In the genomic region with DNA sequence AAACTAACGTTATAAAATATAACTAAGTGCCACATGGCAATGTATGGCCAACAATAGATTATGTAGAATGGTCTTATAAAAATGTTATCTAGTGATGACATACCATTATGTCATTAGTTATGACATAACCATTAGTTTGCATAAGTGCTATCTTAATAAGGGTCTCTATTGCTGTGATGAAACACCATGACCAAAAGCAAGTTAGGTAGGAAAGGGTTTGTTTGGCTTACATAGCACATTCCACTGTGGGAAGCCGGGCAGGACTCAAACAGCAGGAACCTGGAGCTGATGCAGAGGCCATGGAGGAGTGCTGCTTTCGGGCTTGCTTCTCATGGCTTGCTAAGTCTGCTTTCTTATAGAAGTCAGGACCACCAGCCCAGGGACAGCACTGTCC, we compare ENCODE assay signal across 19 mouse cellular contexts. TPM values are rescaled to one million over a fixed set of nuclear protein-coding genes. Genes with fewer than 3 reads are reported as not detected.
DNase-seq lines count a peak whose midpoint lies in the region; ATAC-seq and TF ChIP-seq lines count a peak whose summit lies in the region.
"Had no signal": no experiment of that assay in that cellular context is flagged by ENCODE, and none has a peak within 500 bp of the region (broad histone marks: within the 10 kb centered on the region; RNA-seq: fewer than 3 reads in every experiment).

No protein-coding gene starts in this region.

- no peak overlapping the region for H3K4me2 ChIP-seq in liver, embryonic 11.5 days
- H3K4me2 ChIP-seq in intestine, embryonic 16.5 days (ENCODE audit: low read depth, low read length): no peak overlapping the region
- H3K4me2 ChIP-seq: forebrain, embryonic 13.5 days; heart, embryonic 12.5 days had no signal

- 20% methylated on average over 3 of the region's 3 CpGs for WGBS in liver, adult 2 months
- 62% methylated on average over 3 of the region's 3 CpGs for WGBS in liver, embryonic 11.5 days
- WGBS in intestine, embryonic 16.5 days: 74% methylated on average over 3 of the region's 3 CpGs
- 83% methylated on average over 3 of the region's 3 CpGs for WGBS in hindbrain, embryonic 10.5 days

- peaks cover 8% of the 10 kb centered on the region; the same call in 1 of the 2 replicates for H3K4me1 ChIP-seq in liver, adult 2 months (ENCODE audit: control insufficient read depth, insufficient read depth, low read length)
- no peaks in the 10 kb centered on the region for H3K4me1 ChIP-seq in liver, embryonic 11.5 days (replicated peaks; ENCODE audit: control insufficient read depth, insufficient read depth, low read length)
- no peaks in the 10 kb centered on the region for H3K4me1 ChIP-seq in intestine, embryonic 16.5 days (ENCODE audit: control insufficient read depth, insufficient read depth, low read length)
- peaks cover 2% of the 10 kb centered on the region for H3K4me1 ChIP-seq in hindbrain, embryonic 10.5 days (replicated peaks)
- H3K4me1 ChIP-seq: forebrain, embryonic 13.5 days had no signal

- no peak for TF ChIP-seq CTCF in liver, adult 2 months (IDR thresholded peaks at IDR 0.05; ENCODE audit: low read depth, low read length)

- no peak for TF ChIP-seq POLR2A in liver, adult 2 months (IDR thresholded peaks at IDR 0.05; ENCODE audit: extremely low read depth, insufficient read depth, low read length)

- no peaks in the 10 kb centered on the region for H3K36me3 ChIP-seq in liver, adult 2 months (ENCODE audit: control insufficient read depth, insufficient read depth, low read length)
- H3K36me3 ChIP-seq in liver, embryonic 11.5 days (ENCODE audit: control insufficient read depth, insufficient read depth, low read length): no peaks in the 10 kb centered on the region
- H3K36me3 ChIP-seq in intestine, embryonic 16.5 days (ENCODE audit: control insufficient read depth, insufficient read depth, low read length): no peaks in the 10 kb centered on the region
- H3K36me3 ChIP-seq in hindbrain, embryonic 10.5 days: no peaks in the 10 kb centered on the region
- H3K36me3 ChIP-seq: embryonic facial prominence, embryonic 10.5 days; heart, embryonic 12.5 days had no signal

- no peaks in the 10 kb centered on the region for H3K27me3 ChIP-seq in liver, adult 2 months (ENCODE audit: control insufficient read depth, insufficient read depth, low read length)
- H3K27me3 ChIP-seq in liver, embryonic 11.5 days (replicated peaks; ENCODE audit: control insufficient read depth, insufficient read depth, low read length): no peaks in the 10 kb centered on the region
- H3K27me3 ChIP-seq in intestine, embryonic 16.5 days (replicated peaks; ENCODE audit: control insufficient read depth, insufficient read depth, low read length): no peaks in the 10 kb centered on the region
- H3K27me3 ChIP-seq in hindbrain, embryonic 10.5 days (ENCODE audit: insufficient read depth, poor library complexity, severe bottlenecking): no peaks in the 10 kb centered on the region
- H3K27me3 ChIP-seq: CH12.LX; forebrain, embryonic 13.5 days; heart, embryonic 12.5 days had no signal

- H3K9me3 ChIP-seq in liver, embryonic 11.5 days (ENCODE audit: control insufficient read depth, low read length): no peaks in the 10 kb centered on the region
- no peaks in the 10 kb centered on the region for H3K9me3 ChIP-seq in intestine, embryonic 16.5 days (ENCODE audit: control insufficient read depth, low read length)
- no peaks in the 10 kb centered on the region for H3K9me3 ChIP-seq in hindbrain, embryonic 10.5 days
- H3K9me3 ChIP-seq: embryonic facial prominence, embryonic 10.5 days; forebrain, embryonic 13.5 days; heart, embryonic 12.5 days had no signal

- DNase-seq in kidney, adult 9 months: peak; percentile 40
- no peak for DNase-seq in kidney, adult 18-20 months
- no peak for DNase-seq in liver, adult 2 months (ENCODE audit: extremely low read depth, low read depth, low spot score)
- DNase-seq in liver, embryonic 11.5 days (ENCODE audit: low spot score): no peak
- no peak for DNase-seq in hindbrain, embryonic 10.5 days (ENCODE audit: low spot score)
- DNase-seq: adrenal gland, postnatal 14 days; cerebellum, adult 11-12 months; cerebellum, postnatal 10 days; forebrain, postnatal 0 days; gastrocnemius, adult 2 months; gastrocnemius, postnatal 25 days had no signal

- no peak overlapping the region for H3K4me3 ChIP-seq in liver, adult 2 months (ENCODE audit: insufficient read depth, low read depth, low read length)
- no peak overlapping the region for H3K4me3 ChIP-seq in liver, embryonic 11.5 days (ENCODE audit: low read depth, low read length)
- H3K4me3 ChIP-seq in intestine, embryonic 16.5 days (ENCODE audit: low read length): no peak overlapping the region
- H3K4me3 ChIP-seq in hindbrain, embryonic 10.5 days: no peak overlapping the region
- H3K4me3 ChIP-seq: embryonic facial prominence, embryonic 10.5 days; forebrain, embryonic 13.5 days; gastrocnemius, adult 2 months; heart, embryonic 12.5 days had no signal

- H3K9ac ChIP-seq in liver, adult 2 months (ENCODE audit: low read depth, low read length): no peak overlapping the region
- no peak overlapping the region for H3K9ac ChIP-seq in liver, embryonic 11.5 days (ENCODE audit: low read depth, low read length)
- no peak overlapping the region for H3K9ac ChIP-seq in intestine, embryonic 16.5 days (ENCODE audit: low read depth, low read length)
- H3K9ac ChIP-seq: forebrain, embryonic 13.5 days; forebrain, postnatal 0 days; heart, embryonic 12.5 days had no signal

- H3K27ac ChIP-seq in liver, adult 2 months (replicated peaks; ENCODE audit: insufficient read depth, low read depth, low read length): peak overlapping the region; percentile 90
- H3K27ac ChIP-seq in liver, embryonic 11.5 days (ENCODE audit: low read depth, low read length): no peak overlapping the region
- H3K27ac ChIP-seq in intestine, embryonic 16.5 days (ENCODE audit: low read length): peak overlapping the region; percentile 35; the same call in 1 of the 2 replicates
- H3K27ac ChIP-seq in hindbrain, embryonic 10.5 days: no peak overlapping the region
- H3K27ac ChIP-seq: embryonic facial prominence, embryonic 10.5 days; forebrain, embryonic 13.5 days; gastrocnemius, adult 2 months had no signal

- no peak for ATAC-seq in liver, embryonic 11.5 days (replicated peaks; ENCODE audit: low FRiP score)
- peak; percentile 81 for ATAC-seq in intestine, embryonic 16.5 days
- ATAC-seq: activated CD4-positive, CD25-positive, alpha-beta regulatory T cell, adult 4 months; forebrain, embryonic 13.5 days; forebrain, postnatal 0 days; Patski had no signal

- H3K79me2 ChIP-seq in liver, adult 2 months (ENCODE audit: control insufficient read depth, insufficient read depth, low read length): no peaks in the 10 kb centered on the region

RNA-seq across cellular contexts. Expression of gene Cnnm1, which starts 24.1 kb away (rescaled TPM):
- total RNA-seq in liver, adult 2 months (2014; rRNA removed): 0.18 and 0.20 TPM in 2 replicates
- polyA plus RNA-seq in liver, adult 2 months (2012; rRNA removed): 0.05 and 0.11 TPM in 2 replicates
- polyA plus RNA-seq in liver, embryonic 11.5 days (2014; fragmentation: Nextera tagmentation; extraction: Ambion mirVana): 0.21 and 0.23 TPM in 2 replicates
- polyA plus RNA-seq in intestine, embryonic 16.5 days (2015; fragmentation: Nextera tagmentation; extraction: Ambion mirVana): 1.3 and 1.4 TPM in 2 replicates
- polyA plus RNA-seq in hindbrain, embryonic 10.5 days (2016; fragmentation: Nextera tagmentation; extraction: Ambion mirVana): 0.34 and 0.35 TPM in 2 replicates
- total RNA-seq: CH12.LX; granulocyte monocyte progenitor cell, adult 5-6 weeks had no signal
- polyA plus RNA-seq: activated CD4-positive, CD25-positive, alpha-beta regulatory T cell, adult 4 months; Patski had no signal

Comparison
In these comparisons a context has a peak if more than half of its experiments do, and no peak if none do; other contexts are left out.
1. H3K27ac ChIP-seq: peak in liver, adult 2 months (single experiment) and intestine, embryonic 16.5 days (single experiment); none in liver, embryonic 11.5 days (single experiment) and hindbrain, embryonic 10.5 days (single experiment).